Mouse (Mus musculus) hindbrain, embryonic 11.5 days (tissue): Measurements from ENCODE around the gene Fam192a. TPM values are rescaled to one million over a fixed set of nuclear protein-coding genes. Genes with fewer than 3 reads are reported as not detected.

Experiments used
- ATAC-seq: fragments of 200-750 bp; cut with Nextera tagmentation; 2 replicates; pipeline ENCODE4 v1.8.0; 2017; ENCODE audit warnings: mild to moderate bottlenecking, moderate TSS enrichment, moderate library complexity; ENCODE audit not compliant: low FRiP score
- DNase-seq: peaks from one replicate; pipeline ENCODE4 v3.0.0-alpha.2; 2015; ENCODE audit warnings: low spot score
- H3K27ac ChIP-seq: fragments of 300-500 bp; sonication (generic); 2 replicates; pipeline ENCODE4 v1.5.1; 2014; ENCODE audit warnings: mild to moderate bottlenecking, low read depth, low read length
- H3K27me3 ChIP-seq: fragments of 300-500 bp; sonication (generic); 2 replicates; pipeline ENCODE4 v1.6.1; 2014; ENCODE audit warnings: mild to moderate bottlenecking, low read length, moderate library complexity, mixed read lengths; ENCODE audit not compliant: control insufficient read depth, insufficient read depth
- H3K36me3 ChIP-seq: fragments of 300-500 bp; sonication (generic); 2 replicates; pipeline ENCODE4 v1.6.1; 2014; ENCODE audit warnings: mild to moderate bottlenecking, low read length, moderate library complexity, mixed read lengths; ENCODE audit not compliant: control insufficient read depth, insufficient read depth
- H3K4me1 ChIP-seq: fragments of 300-500 bp; sonication (generic); replicated peaks from 2 replicates; pipeline ENCODE4 v1.6.1; 2014; ENCODE audit warnings: low read length, mixed read lengths; ENCODE audit not compliant: control insufficient read depth, insufficient read depth
- H3K4me2 ChIP-seq: fragments of 300-500 bp; sonication (generic); replicated peaks from 2 replicates; pipeline ENCODE4 v1.6.1; 2014; ENCODE audit warnings: mild to moderate bottlenecking, low read depth, low read length
- H3K4me3 ChIP-seq: fragments of 300-500 bp; sonication (generic); 2 replicates; pipeline ENCODE4 v1.5.1; 2014; ENCODE audit warnings: low read depth, low read length
- H3K9ac ChIP-seq: fragments of 300-500 bp; sonication (generic); 2 replicates; pipeline ENCODE4 v1.6.1; 2014; ENCODE audit warnings: low read depth, low read length
- H3K9me3 ChIP-seq: fragments of 300-500 bp; sonication (generic); 2 replicates; pipeline ENCODE4 v1.6.1; 2016; ENCODE audit warnings: low read length; ENCODE audit not compliant: control insufficient read depth
- WGBS: fragments of 180-500 bp; shearing (Covaris S2); extraction: QIAGEN DNeasy Blood & Tissue Kit; methylation state at CpG from one replicate; pipeline ENCODE4 v1.1.7; 2014; 5-methylcytosine and 5-hydroxymethylcytosine counted together
- polyA plus RNA-seq: library from polyadenylated mRNA; unstranded; fragments of >200 nt; fragmentation: Nextera tagmentation; extraction: Ambion mirVana; gene quantifications from 2 replicates; pipeline ENCODE4 v1.2.1, GENCODE M21; 2014

Gene Fam192a
- polyA plus RNA-seq, 1 experiment from 2014 or later: 110 TPM

DNA sequence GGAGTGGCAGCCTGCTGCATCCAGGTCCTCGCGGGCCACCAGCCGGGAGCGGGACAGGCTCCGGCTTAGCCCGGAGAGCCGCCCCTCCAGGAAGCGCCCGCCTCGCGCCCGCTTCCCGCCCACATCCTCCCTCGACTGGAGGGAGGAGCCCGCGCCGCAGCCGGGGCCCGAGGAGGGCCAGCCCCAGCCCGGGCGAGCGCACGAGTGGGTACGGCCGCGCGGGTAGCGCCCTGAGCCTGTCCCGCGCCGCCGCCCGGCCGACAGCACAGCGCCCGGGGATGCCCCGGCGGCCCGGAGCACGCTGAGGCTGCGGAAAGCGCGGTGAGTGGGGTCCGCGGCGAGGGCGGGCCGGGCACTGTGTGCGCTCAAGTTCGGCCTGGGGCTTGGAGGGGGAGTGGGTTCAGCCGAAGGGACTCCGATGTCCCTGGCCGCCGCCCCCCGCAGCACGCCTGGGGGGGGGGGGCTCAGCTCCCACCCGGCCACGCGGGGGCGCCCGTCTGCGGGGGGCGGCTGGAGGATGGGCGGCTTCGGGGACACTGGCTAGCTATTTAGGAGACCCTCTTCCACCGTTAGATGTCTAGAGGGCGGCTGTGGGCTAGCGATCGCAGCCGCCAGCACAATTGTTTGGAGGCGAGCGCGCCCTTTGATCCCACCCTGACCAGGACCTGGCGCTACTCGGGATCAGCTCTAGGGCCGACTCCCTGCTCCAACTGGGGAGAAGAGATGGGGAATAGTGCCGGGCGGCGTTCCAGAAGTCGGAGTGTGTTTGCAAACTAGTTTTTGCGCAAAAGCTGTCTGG lies 68.7 kb downstream of the Fam192a start, which contains the start of gene Cpne2:
Cpne2 (plus strand) TSS at position 118 of the 799 bp plus-strand sequence.
- no peaks in the 10 kb centered on the region for H3K4me1 ChIP-seq
- no peak within 1 kb of the TSS for H3K27ac ChIP-seq
- ATAC-seq (peak; percentile 76), DNase-seq (peak; percentile 71)
- peak within 1 kb of the TSS; percentile 95 for H3K4me2 ChIP-seq
- H3K27me3 ChIP-seq: peaks cover 19% of the 10 kb centered on the region
- no peaks in the 10 kb centered on the region for H3K9me3 ChIP-seq
- 1% methylated on average over 66 of the region's 81 CpGs for WGBS
- peak within 1 kb of the TSS; percentile 62 for H3K9ac ChIP-seq
- peak within 1 kb of the TSS; percentile 63 for H3K4me3 ChIP-seq
- H3K36me3 ChIP-seq: no peaks in the 10 kb centered on the region

GRCm38 (mm10) chr8:94532525-94532872 lies 69.3 kb downstream of the Fam192a start:
- WGBS: under 1% methylated on average over 34 of the region's 34 CpGs
- Histone ChIP-seq H3K9me3 (no peaks in the 10 kb centered on the region), H3K36me3 (no peaks in the 10 kb centered on the region), H3K4me1 (no peaks in the 10 kb centered on the region), H3K4me3 (peak overlapping the region; percentile 63), H3K27ac (no peak overlapping the region), H3K9ac (peak overlapping the region; percentile 62), H3K4me2 (peak overlapping the region; percentile 95), H3K27me3 (peaks cover 19% of the 10 kb centered on the region)
- ATAC-seq: no peak; the same call in 1 of the 2 replicates
- no peak for DNase-seq

DNA sequence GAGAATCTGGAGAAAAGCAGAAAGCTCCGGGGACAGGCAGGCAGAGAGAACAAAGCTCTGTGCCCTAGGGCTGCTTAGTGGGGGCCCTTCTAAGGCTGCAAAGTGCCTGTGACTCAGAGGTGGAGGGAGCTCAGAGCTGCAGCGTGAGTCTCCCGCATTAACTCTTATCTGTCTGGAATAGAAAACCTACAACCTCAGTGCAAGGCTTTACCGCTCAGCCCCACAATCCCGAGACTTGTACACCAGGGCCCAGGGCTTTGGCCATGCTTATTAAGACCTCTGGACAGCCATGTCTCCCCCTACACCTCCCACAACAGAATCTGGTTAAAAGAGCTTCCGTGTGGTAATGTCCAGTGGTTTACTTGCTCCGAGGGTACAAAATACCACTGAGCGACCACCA lies 69.8 kb downstream of the Fam192a start:
- ATAC-seq (no peak), DNase-seq (peak; percentile 46)
- 2% methylated on average over 8 of the region's 8 CpGs for WGBS
- Histone ChIP-seq H3K4me2 (peak overlapping the region; percentile 95), H3K36me3 (no peaks in the 10 kb centered on the region), H3K27me3 (peaks cover 19% of the 10 kb centered on the region), H3K9ac (no peak overlapping the region), H3K27ac (no peak overlapping the region), H3K4me3 (no peak overlapping the region), H3K9me3 (no peaks in the 10 kb centered on the region), H3K4me1 (no peaks in the 10 kb centered on the region)

DNA sequence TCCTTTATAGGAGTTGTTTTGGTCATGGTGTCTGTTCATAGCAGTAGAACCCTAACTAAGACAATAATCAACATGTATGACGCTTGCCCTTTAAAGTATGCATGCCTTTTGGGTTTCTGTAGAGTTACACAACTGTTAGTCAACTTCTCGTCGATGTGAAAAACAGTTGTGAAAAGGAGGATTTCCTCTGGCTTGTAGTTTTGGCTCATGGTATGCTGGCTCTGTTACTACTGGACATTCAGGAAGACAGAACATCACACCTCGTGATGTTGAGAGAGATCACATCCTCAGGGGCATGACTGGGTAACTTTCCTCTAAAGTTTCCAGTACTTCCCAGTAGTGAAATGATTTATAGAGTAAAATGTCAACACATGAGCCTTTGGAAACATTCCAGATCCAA lies 71.2 kb downstream of the Fam192a start:
- Histone ChIP-seq H3K9ac (no peak overlapping the region), H3K27me3 (peaks cover 18% of the 10 kb centered on the region), H3K9me3 (no peaks in the 10 kb centered on the region), H3K4me1 (no peaks in the 10 kb centered on the region), H3K36me3 (no peaks in the 10 kb centered on the region), H3K4me2 (no peak overlapping the region), H3K4me3 (no peak overlapping the region), H3K27ac (no peak overlapping the region)
- WGBS: 93% methylated on average over 4 of the region's 4 CpGs
- no peak for DNase-seq
- no peak for ATAC-seq

DNA sequence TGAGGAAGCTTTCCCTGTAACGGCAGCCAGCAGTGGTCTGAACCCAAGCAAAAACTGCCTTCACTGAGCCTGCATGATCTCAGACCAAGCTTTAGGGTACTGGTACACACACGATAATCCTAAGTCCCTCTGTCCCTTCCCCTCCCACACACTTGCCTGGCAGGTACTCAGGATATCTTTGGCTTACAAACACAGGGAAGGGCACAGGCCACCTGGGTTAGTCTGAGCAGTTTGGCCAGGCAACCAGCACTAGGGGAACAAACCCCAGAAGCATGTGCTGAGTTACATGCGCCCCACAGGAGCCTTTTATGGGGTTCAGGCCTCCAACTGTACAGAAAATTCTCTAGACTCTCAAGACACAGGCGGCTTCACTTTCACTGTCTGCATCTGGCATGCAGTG lies 71.9 kb downstream of the Fam192a start:
- H3K9ac ChIP-seq: no peak overlapping the region
- peaks cover 16% of the 10 kb centered on the region for H3K27me3 ChIP-seq
- ATAC-seq (no peak), DNase-seq (no peak)
- 73% methylated on average over 4 of the region's 4 CpGs for WGBS
- H3K9me3 ChIP-seq: no peaks in the 10 kb centered on the region
- H3K36me3 ChIP-seq: no peaks in the 10 kb centered on the region
- no peak overlapping the region for H3K27ac ChIP-seq
- H3K4me2 ChIP-seq: no peak overlapping the region
- no peaks in the 10 kb centered on the region for H3K4me1 ChIP-seq
- no peak overlapping the region for H3K4me3 ChIP-seq

DNA sequence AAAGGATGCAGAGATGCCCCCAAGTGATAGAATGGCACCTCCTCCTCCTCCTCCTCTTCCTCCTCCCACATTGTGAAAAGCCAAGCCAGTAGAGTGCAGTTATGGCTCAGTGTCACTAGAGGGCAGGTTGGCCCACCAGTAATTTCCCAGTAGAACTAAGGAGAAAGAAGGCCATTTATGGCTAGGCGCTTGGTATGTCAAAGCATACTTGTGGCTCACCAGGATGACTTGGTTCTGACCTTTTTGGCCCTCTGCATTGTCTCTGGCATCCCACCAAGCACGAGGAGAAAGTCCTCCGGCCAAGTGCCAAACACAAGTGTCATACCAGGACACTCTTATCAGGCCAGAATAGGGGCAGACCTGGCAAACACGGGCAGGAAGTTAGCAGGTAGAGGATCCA lies 73.6 kb downstream of the Fam192a start:
- Histone ChIP-seq H3K9ac (no peak overlapping the region), H3K27ac (no peak overlapping the region), H3K4me1 (no peaks in the 10 kb centered on the region), H3K27me3 (peaks cover 7% of the 10 kb centered on the region), H3K36me3 (no peaks in the 10 kb centered on the region), H3K4me2 (no peak overlapping the region), H3K9me3 (no peaks in the 10 kb centered on the region), H3K4me3 (no peak overlapping the region)
- DNase-seq (peak; percentile 66), ATAC-seq (no peak)
- 39% methylated on average over 4 of the region's 4 CpGs for WGBS

- H3K4me3 ChIP-seq: no peak overlapping the region
- H3K4me1 ChIP-seq: no peaks in the 10 kb centered on the region
- H3K27me3 ChIP-seq: no peaks in the 10 kb centered on the region; the same call in none of the 2 replicates
- H3K4me2 ChIP-seq: no peak overlapping the region
- DNase-seq (no peak), ATAC-seq (no peak)
- H3K9me3 ChIP-seq: no peaks in the 10 kb centered on the region
- no peaks in the 10 kb centered on the region for H3K36me3 ChIP-seq
- no peak overlapping the region for H3K9ac ChIP-seq
- no peak overlapping the region for H3K27ac ChIP-seq
- 88% methylated on average over 7 of the region's 7 CpGs for WGBS
Observed at GRCm38 (mm10) chr8:94527178-94527577, 74.6 kb downstream of the Fam192a start.

GRCm38 (mm10) chr8:94524554-94524953 lies 77.2 kb downstream of the Fam192a start:
- Histone ChIP-seq H3K4me2 (no peak overlapping the region), H3K36me3 (no peaks in the 10 kb centered on the region), H3K9me3 (no peaks in the 10 kb centered on the region), H3K4me3 (no peak overlapping the region), H3K4me1 (no peaks in the 10 kb centered on the region), H3K27me3 (no peaks in the 10 kb centered on the region; the same call in 1 of the 2 replicates), H3K9ac (no peak overlapping the region), H3K27ac (no peak overlapping the region)
- WGBS: 88% methylated on average over 9 of the region's 9 CpGs
- DNase-seq (no peak), ATAC-seq (no peak)
